Comparison of ENCODE assay signal across 8 mouse cellular contexts in the genomic region with DNA sequence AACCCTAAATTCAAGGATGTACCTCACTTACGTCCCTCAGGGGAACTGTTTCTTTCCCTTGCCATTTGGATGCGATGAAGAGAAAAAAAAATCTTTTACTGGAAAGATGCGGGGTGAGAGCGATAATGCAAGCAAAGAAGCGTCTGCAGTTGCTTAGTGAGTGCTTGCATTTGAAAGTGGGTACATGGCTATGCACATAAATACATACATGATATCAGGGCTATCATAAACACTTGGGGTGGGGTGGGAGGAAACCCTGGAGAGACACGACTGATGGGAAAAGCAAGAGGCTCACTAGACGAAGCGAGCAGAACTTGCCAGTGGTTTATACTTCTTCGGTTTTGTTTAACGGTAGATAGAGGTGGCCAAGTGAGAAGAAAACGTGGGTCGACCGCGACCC. TPM values are rescaled to one million over a fixed set of nuclear protein-coding genes. Genes with fewer than 3 reads are reported as not detected.
A peak's percentile ranks its signal among the peaks of the same experiment; 100 is the strongest.
DNase-seq lines count a peak whose midpoint lies in the region; ATAC-seq and TF ChIP-seq lines count a peak whose summit lies in the region.

Gene Gja5, plus strand, starts transcription at position 301 of the 400 bp plus-strand sequence.

- no peaks in the 10 kb centered on the region for H3K9me3 ChIP-seq in kidney, postnatal 0 days (replicated peaks; ENCODE audit: low read length)
- H3K9me3 ChIP-seq in forebrain, embryonic 10.5 days, result no peaks in the 10 kb centered on the region
- no peaks in the 10 kb centered on the region for H3K9me3 ChIP-seq in hindbrain, embryonic 15.5 days

- WGBS in kidney, postnatal 0 days, result 14% methylated on average over 14 of the region's 14 CpGs
- 19% methylated on average over 14 of the region's 14 CpGs for WGBS in forebrain, embryonic 10.5 days
- 14% methylated on average over 14 of the region's 14 CpGs for WGBS in hindbrain, embryonic 15.5 days

- H3K4me3 ChIP-seq in kidney, postnatal 0 days (replicated peaks; ENCODE audit: low read depth, low read length), result peak within 1 kb of the TSS; percentile 81
- H3K4me3 ChIP-seq in forebrain, embryonic 10.5 days, result peak within 1 kb of the TSS; percentile 99
- peak within 1 kb of the TSS; percentile 86 for H3K4me3 ChIP-seq in hindbrain, embryonic 15.5 days
- peak within 1 kb of the TSS; percentile 87 for H3K4me3 ChIP-seq in myocyte

- no peaks in the 10 kb centered on the region for H3K27me3 ChIP-seq in kidney, postnatal 0 days (ENCODE audit: insufficient read depth, low read length)
- H3K27me3 ChIP-seq in forebrain, embryonic 10.5 days (ENCODE audit: poor library complexity, severe bottlenecking), result peaks cover 19% of the 10 kb centered on the region
- H3K27me3 ChIP-seq in hindbrain, embryonic 15.5 days, result peaks cover 10% of the 10 kb centered on the region; the same call in 1 of the 2 replicates
- peaks cover 7% of the 10 kb centered on the region for H3K27me3 ChIP-seq in myocyte (ENCODE audit: control insufficient read depth, insufficient read depth, insufficient read length)

- TF ChIP-seq POLR2A in myocyte (IDR thresholded peaks at IDR 0.05; ENCODE audit: insufficient read length, low read depth), result no peak

- H3K36me3 ChIP-seq in kidney, postnatal 0 days (ENCODE audit: insufficient read depth, low read length), result no peaks in the 10 kb centered on the region
- no peaks in the 10 kb centered on the region; the same call in 1 of the 2 replicates for H3K36me3 ChIP-seq in forebrain, embryonic 10.5 days (replicated peaks)
- H3K36me3 ChIP-seq in hindbrain, embryonic 15.5 days, result no peaks in the 10 kb centered on the region
- H3K36me3 ChIP-seq in myocyte (ENCODE audit: control insufficient read depth, insufficient read depth), result no peaks in the 10 kb centered on the region

- no peak for ATAC-seq in kidney, postnatal 0 days (replicated peaks; ENCODE audit: low FRiP score, low read depth)
- ATAC-seq in hindbrain, embryonic 15.5 days (ENCODE audit: low FRiP score, low read depth), result no peak

- peak within 1 kb of the TSS; percentile 76 for H3K4me2 ChIP-seq in kidney, postnatal 0 days (ENCODE audit: low read length)
- peak within 1 kb of the TSS; percentile 71 for H3K4me2 ChIP-seq in hindbrain, embryonic 15.5 days
- peak within 1 kb of the TSS; percentile 98 for H3K4me2 ChIP-seq in myocyte (ENCODE audit: low read depth)

- peak within 1 kb of the TSS; percentile 78 for H3K9ac ChIP-seq in kidney, postnatal 0 days (ENCODE audit: low read depth, low read length)
- peak within 1 kb of the TSS; percentile 91 for H3K9ac ChIP-seq in hindbrain, embryonic 15.5 days

- no peak for DNase-seq in kidney, postnatal 0 days (ENCODE audit: low spot score)
- no peak for DNase-seq in kidney, postnatal 25 days
- no peak for DNase-seq in forebrain, embryonic 10.5 days (ENCODE audit: extremely low spot score, low spot score)
- DNase-seq in spleen, postnatal 36 days (ENCODE audit: low spot score in 2 of 2), result no peak
- DNase-seq in MN1 (ENCODE audit: low spot score), result no peak
- no peak for DNase-seq in layer of hippocampus, adult 9-10 months (ENCODE audit: low spot score)

- no peak within 1 kb of the TSS for H3K27ac ChIP-seq in kidney, postnatal 0 days
- H3K27ac ChIP-seq in forebrain, embryonic 10.5 days, result peak within 1 kb of the TSS; percentile 88
- peak within 1 kb of the TSS; percentile 71 for H3K27ac ChIP-seq in hindbrain, embryonic 15.5 days (replicated peaks)

- H3K4me1 ChIP-seq in kidney, postnatal 0 days (replicated peaks; ENCODE audit: insufficient read depth, low read length), result no peaks in the 10 kb centered on the region
- peaks cover 15% of the 10 kb centered on the region for H3K4me1 ChIP-seq in forebrain, embryonic 10.5 days
- peaks cover 15% of the 10 kb centered on the region for H3K4me1 ChIP-seq in hindbrain, embryonic 15.5 days (replicated peaks)

- H3ac ChIP-seq in myocyte (ENCODE audit: control insufficient read depth, insufficient read length), result peak within 1 kb of the TSS; percentile 3

- TF ChIP-seq CTCF in kidney, postnatal 0 days (IDR thresholded peaks at IDR 0.05; ENCODE audit: low read depth), result no peak

- H3K79me2 ChIP-seq in myocyte (ENCODE audit: control insufficient read depth, insufficient read depth), result peaks cover 2% of the 10 kb centered on the region

TF ChIP-seq in myocyte, 11 proteins besides CTCF, POLR2A, EP300 and RAD21:
- TF ChIP-seq POLR2AphosphoS2 (IDR thresholded peaks at IDR 0.05; ENCODE audit: insufficient read length, low read depth), result no peak
- TF ChIP-seq REST (IDR thresholded peaks at IDR 0.05; ENCODE audit: insufficient read depth, insufficient read length), result no peak
- TF ChIP-seq USF1 (IDR thresholded peaks at IDR 0.05; ENCODE audit: low read depth), result no peak
- no peak for TF ChIP-seq CEBPB (IDR thresholded peaks at IDR 0.05; ENCODE audit: insufficient read depth, poor library complexity, severe bottlenecking)
- TF ChIP-seq E2F4 (IDR thresholded peaks at IDR 0.05; ENCODE audit: insufficient read depth), result no peak
- no peak for TF ChIP-seq TCF3 (IDR thresholded peaks at IDR 0.05; ENCODE audit: insufficient read length, low read depth)
- no peak for TF ChIP-seq TCF12 (IDR thresholded peaks at IDR 0.05; ENCODE audit: insufficient read depth, poor library complexity, severe bottlenecking)
- no peak for TF ChIP-seq MYOD1 (IDR thresholded peaks at IDR 0.05; ENCODE audit: control insufficient read depth in 1 of 3, insufficient read length in 2 of 3, low read depth in 2 of 3)
- no peak for TF ChIP-seq SRF (IDR thresholded peaks at IDR 0.05; ENCODE audit: control insufficient read depth, insufficient read length, low read depth)
- no peak for TF ChIP-seq MAX (IDR thresholded peaks at IDR 0.05; ENCODE audit: low read depth)
- no peak for TF ChIP-seq MYOG (IDR thresholded peaks at IDR 0.05; ENCODE audit: control insufficient read depth in 1 of 3, insufficient read depth in 1 of 3, insufficient read length in 2 of 3, low read depth in 2 of 3)
TF ChIP-seq in myocyte: peak in this region for 0.

RNA-seq across cellular contexts. Expression of gene Gja5, which starts in this region (rescaled TPM):
- polyA plus RNA-seq in kidney, postnatal 0 days (2015; fragmentation: Nextera tagmentation; extraction: Ambion mirVana), result 12.4 and 14.7 TPM in 2 replicates
- 4.5 and 5.7 TPM in 2 replicates for polyA plus RNA-seq in forebrain, embryonic 10.5 days (2016; fragmentation: Nextera tagmentation; extraction: Ambion mirVana)
- polyA plus RNA-seq in hindbrain, embryonic 15.5 days (2015; fragmentation: Nextera tagmentation; extraction: Ambion mirVana), result 3.1 and 3.3 TPM in 2 replicates
- polyA plus RNA-seq in myocyte (2012; fragmentation: generic; extraction: Trizol), result 14.7 TPM
